Mouse (Mus musculus) Patski (cell line): ENCODE measurements around the gene Ager. TPM values are rescaled to one million over a fixed set of nuclear protein-coding genes. Genes with fewer than 3 reads are reported as not detected.

Source experiments
- ATAC-seq: fragments of 100-300 bp; one replicate; pipeline ENCODE4 v1.8.0; 2021
- CTCF ChIA-PET: fragments of 350-600 bp; sonication (Branson Sonifier 250); formaldehyde crosslinking; loops from one replicate; lab custom pipeline; 2022; ENCODE audit warnings: inconsistent platforms; lab: Charles Lee
- POLR2A ChIA-PET: fragments of 350-600 bp; sonication (Branson Sonifier 250); formaldehyde crosslinking; loops from one replicate; lab custom pipeline; 2022; ENCODE audit warnings: antibody characterized with exemption, inconsistent platforms; lab: Charles Lee
- DNase-seq: peaks from one replicate; pipeline ENCODE4 v3.0.0-alpha.2; 2011; ENCODE audit warnings: low read depth, low spot score
- H3K27me3 ChIP-seq: fragments of 371-371 bp; one replicate; pipeline ENCODE4 v1.5.1; 2021
- CTCF ChIP-seq: fragments of 100-300 bp; IDR thresholded peaks from one replicate; pipeline ENCODE4 v1.5.1; 2021
- in situ Hi-C: fragments of 300-500 bp; cut with MboI; formaldehyde crosslinking; loops from 3 replicates; pipeline ENCODE4 v1.11.1; 2018; ENCODE audit warnings: low pct_unique_long_range_greater_than_20kb, mixed read lengths
- polyA plus RNA-seq: library from polyadenylated mRNA; unstranded; gene quantifications from one replicate; pipeline ENCODE4 v1.2.3, GENCODE M21; 2021

The Ager gene
- polyA plus RNA-seq, 1 experiment from 2014 or later, result 1.2 TPM

DNA sequence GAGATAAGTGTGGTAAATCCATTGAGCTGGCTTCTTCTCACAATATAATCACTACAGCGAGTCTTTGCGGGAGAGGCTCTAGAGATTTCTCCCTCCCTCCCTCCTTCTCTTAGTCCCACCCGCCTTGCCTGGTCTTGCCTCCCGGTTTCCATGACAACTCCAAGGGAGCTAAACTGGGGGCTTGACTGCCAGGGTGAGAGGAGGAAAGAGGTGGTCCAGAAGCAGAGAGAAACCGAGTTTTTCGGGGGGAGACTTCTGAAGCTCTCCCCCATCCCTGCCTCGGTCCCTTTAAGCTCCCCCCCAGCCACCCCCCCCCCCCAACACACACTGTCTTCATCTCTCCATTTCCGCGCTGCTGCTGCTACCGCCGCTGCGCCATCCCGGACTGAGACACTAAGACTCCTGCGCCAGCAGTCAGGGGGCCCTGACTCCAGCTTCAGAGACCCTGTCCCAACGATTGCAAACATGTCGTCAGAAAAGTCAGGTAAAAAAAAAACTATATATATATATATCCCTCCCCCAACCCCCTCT, 31.6 kb downstream of the Ager start, which contains the start of gene Prrt1:
TSS of gene Prrt1 (plus strand) at position 313 of the 531 bp plus-strand sequence.
- no peak for ATAC-seq
- ChIA-PET CTCF (interaction anchor here (1.3 to 1.7 kb wide), 3 partner anchors 11 to 25 kb away, joined by 3 to 4 read pairs (median 4); partner anchors contain the start of genes Agpat1, Fkbpl and Rnf5), POLR2A (no interaction called here)
- TF ChIP-seq CTCF, result no peak
- H3K27me3 ChIP-seq, result no peaks in the 10 kb centered on the region
- in situ Hi-C loops, result loop anchor here (25.0 kb wide), 1 partner anchor 508 kb away; the partner anchor contains the start of genes Apom, Bag6 and D17H6S53E
- no peak for DNase-seq

DNA sequence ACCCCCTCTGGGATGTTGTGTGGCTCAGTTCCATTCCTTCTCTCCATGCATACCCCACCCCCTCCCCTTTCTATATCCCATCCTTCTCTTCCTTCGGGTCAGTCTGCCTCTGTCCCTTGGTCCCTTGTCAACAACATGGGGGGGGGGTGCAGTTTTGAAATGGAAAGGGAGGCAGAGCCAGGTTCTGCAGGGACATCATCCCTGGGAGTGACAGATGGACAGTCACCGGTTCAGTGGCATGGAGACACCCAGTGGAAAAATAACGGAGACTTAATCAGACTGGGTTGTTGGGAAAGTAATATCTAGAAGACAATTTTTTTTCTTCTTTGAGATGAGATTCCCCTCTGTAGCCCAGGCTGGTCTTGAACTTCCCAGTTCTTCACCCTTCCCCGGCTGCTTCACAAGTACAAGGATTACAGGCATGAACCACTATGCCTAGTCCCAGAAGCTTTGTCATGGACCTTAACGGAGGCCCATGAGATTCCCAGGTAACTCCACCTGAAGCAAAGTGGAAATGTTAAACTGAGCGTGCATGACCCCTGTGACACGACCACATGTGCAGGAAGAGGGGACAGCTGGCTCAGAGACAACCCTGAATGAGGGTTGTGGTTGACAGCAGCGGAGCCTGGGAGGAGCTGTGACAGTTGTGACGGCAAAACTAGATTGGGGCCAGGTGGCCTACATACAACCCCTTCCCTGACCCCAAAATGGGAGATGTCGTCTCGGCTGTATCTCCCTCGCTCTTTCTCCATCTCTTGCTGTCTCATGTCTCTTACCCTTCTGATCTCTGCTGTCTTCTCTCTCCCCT, 32.3 kb downstream of the Ager start:
- H3K27me3 ChIP-seq, result no peaks in the 10 kb centered on the region
- TF ChIP-seq CTCF, result no peak
- ChIA-PET POLR2A (no interaction called here), CTCF (interaction anchor here (1.3 to 1.7 kb wide), 2 partner anchors 11 to 26 kb away, joined by 3 to 4 read pairs; partner anchors contain the start of genes Agpat1 and Rnf5)
- DNase-seq (no peak), ATAC-seq (no peak)
- in situ Hi-C loops, result loop anchor here (25.0 kb wide), 1 partner anchor 507 kb away; the partner anchor contains the start of genes Apom, Bag6 and D17H6S53E

DNA sequence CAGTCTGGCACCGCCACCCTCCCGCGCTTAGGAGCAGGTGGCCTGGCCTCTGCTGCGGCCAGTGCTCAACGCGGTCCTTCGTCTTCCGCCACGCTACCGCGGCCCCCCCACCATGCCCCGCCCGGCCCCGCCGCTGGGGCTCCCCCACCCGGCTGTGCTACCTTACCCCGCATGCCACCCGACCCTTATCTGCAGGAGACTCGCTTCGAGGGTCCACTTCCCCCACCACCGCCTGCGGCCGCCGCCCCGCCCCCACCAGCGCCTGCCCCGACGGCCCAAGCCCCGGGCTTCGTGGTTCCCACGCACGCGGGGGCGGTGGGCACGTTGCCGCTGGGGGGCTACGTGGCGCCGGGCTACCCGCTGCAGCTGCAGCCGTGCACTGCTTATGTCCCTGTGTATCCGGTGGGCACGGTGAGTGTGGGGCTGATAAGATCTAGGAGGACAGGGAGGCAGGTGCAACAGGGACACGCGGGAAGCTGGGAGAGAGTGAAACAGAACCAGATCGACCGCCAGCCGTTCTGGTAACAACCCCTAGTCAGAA, 33.2 kb downstream of the Ager start:
- in situ Hi-C loops, result loop anchor here (25.0 kb wide), 1 partner anchor 506 kb away; the partner anchor contains the start of genes Apom, Bag6 and D17H6S53E
- CTCF ChIA-PET, result no interaction called here
- no peak for TF ChIP-seq CTCF

GRCm38 (mm10) chr17:34631647-34632046, 34.0 kb downstream of the Ager start:
- DNase-seq, result no peak
- in situ Hi-C loops, result loop anchor here (25.0 kb wide), 1 partner anchor 506 kb away; the partner anchor contains the start of genes Apom, Bag6 and D17H6S53E
- no peak for ATAC-seq
- TF ChIP-seq CTCF, result no peak
- CTCF ChIA-PET, result no interaction called here
- POLR2A ChIA-PET, result no interaction called here
- no peaks in the 10 kb centered on the region for H3K27me3 ChIP-seq

More for the DNA sequence above, 33.2 kb downstream of the Ager start:
- ATAC-seq, result no peak
- no peaks in the 10 kb centered on the region for H3K27me3 ChIP-seq
- no peak for DNase-seq
- POLR2A ChIA-PET, result no interaction called here

GRCm38 (mm10) chr17:34632261-34632691, 34.6 kb downstream of the Ager start:
- in situ Hi-C loops, result loop anchor here (25.0 kb wide), 1 partner anchor 505 kb away; the partner anchor contains the start of genes Apom, Bag6 and D17H6S53E
- DNase-seq (no peak), ATAC-seq (no peak)
- CTCF ChIA-PET, result no interaction called here
- POLR2A ChIA-PET, result no interaction called here
- no peak for TF ChIP-seq CTCF
- no peaks in the 10 kb centered on the region for H3K27me3 ChIP-seq

GRCm38 (mm10) chr17:34635671-34636070, 38.0 kb downstream of the Ager start:
- CTCF ChIA-PET, result interaction anchor here (1.1 to 1.5 kb wide), 2 partner anchors 9 to 16 kb away, joined by 4 to 5 read pairs; partner anchors contain the start of gene Fkbpl
- in situ Hi-C loops, result loop anchor here (25.0 kb wide), 1 partner anchor 502 kb away; the partner anchor contains the start of genes Apom, Bag6 and D17H6S53E
- POLR2A ChIA-PET, result interaction anchor here (0.6 kb wide), 2 partner anchors 42 to 279 kb away, joined by 3 read pairs; no protein-coding TSS in a partner anchor
- no peaks in the 10 kb centered on the region for H3K27me3 ChIP-seq
- DNase-seq (no peak), ATAC-seq (peak; percentile 57)
- no peak for TF ChIP-seq CTCF

- ChIA-PET POLR2A (no interaction called here), CTCF (no interaction called here)
- no peaks in the 10 kb centered on the region for H3K27me3 ChIP-seq
- in situ Hi-C loops, result loop anchor here (25.0 kb wide), 1 partner anchor 500 kb away; the partner anchor contains the start of genes Apom, Bag6 and D17H6S53E
- ATAC-seq (no peak), DNase-seq (no peak)
- TF ChIP-seq CTCF, result no peak
These were observed 39.8 kb downstream of the Ager start for GRCm38 (mm10) chr17:34637459-34637858.

DNA sequence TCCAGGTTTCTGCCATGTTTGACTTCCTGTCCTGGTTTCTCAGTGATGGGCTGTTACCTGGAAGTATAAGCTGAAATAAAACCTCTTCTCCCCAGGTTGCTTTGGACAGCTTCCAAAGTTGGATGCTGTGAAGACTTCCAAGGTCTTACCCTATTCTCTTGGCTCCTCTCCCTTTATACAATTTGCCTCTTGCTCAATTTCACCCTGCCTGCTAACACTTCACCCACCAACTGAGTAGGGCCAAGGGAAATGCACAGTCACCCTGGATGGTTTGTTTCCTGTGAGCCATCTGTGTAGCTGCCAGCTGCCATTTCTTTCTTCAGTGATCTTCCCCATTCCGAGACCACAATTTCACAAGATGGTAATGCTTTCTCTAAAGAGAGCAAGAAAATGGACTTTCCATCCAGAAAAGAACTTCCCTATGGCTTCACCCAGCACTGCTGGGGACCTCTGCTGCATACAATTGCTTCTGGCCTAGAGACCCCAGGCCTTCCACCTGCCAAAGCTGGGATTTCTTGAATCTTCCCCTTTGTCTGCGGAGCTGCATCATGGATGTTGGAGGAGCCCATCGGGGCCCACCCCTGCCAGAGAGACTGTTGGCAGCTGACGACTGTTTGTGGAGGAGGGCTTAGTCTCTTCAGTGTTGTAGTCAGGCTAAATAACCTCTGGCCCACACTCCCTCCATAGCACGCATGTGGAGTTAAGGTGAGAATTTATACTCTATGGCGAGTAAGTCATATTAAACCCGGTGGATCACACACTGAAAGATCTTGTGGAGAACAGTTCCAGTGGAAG, 42.0 kb downstream of the Ager start:
- TF ChIP-seq CTCF, result no peak
- CTCF ChIA-PET, result interaction anchor here (1.8 kb wide), 1 partner anchor 11 kb away, joined by 4 read pairs; the partner anchor contains the start of genes Ppt2 and Prrt1
- DNase-seq, result no peak
- in situ Hi-C loops, result loop anchor here (25.0 kb wide), 1 partner anchor 498 kb away; the partner anchor contains the start of genes Apom, Bag6 and D17H6S53E
- no peak for ATAC-seq
- H3K27me3 ChIP-seq, result no peaks in the 10 kb centered on the region
- POLR2A ChIA-PET, result interaction anchor here (1.1 to 2.0 kb wide), 2 partner anchors 12 to 20 kb away, joined by 5 to 7 read pairs; partner anchors contain the start of gene Ppt2
